Mouse (Mus musculus) ES-CJ7 (cell line): ENCODE measurements at regions not wholly inside any gene's neighbourhood (a gene's known extent, or its start where the extent isn't known, plus 50 kb on each side); places are given as distances from the start of the nearest gene placed in this dataset.
A peak's percentile ranks its signal among the peaks of the same experiment; 100 is the strongest.

Experiments used
- DNase-seq: peaks from one replicate; pipeline ENCODE4 v3.0.0; 2011; ENCODE audit warnings: low read depth, low spot score

GRCm38 (mm10) chr2:10307376-10307775, 62.9 kb upstream of the Sfmbt2 start:
- no peak for DNase-seq

GRCm38 (mm10) chr2:10309656-10310055, 60.7 kb upstream of the Sfmbt2 start:
- DNase-seq, result no peak

- DNase-seq, result peak; percentile 95
These were observed 58.6 kb upstream of the Sfmbt2 start for GRCm38 (mm10) chr2:10311719-10312118.

- DNase-seq, result no peak
These were observed 57.9 kb upstream of the Sfmbt2 start for GRCm38 (mm10) chr2:10312398-10312797.

GRCm38 (mm10) chr2:10314251-10315243, 55.8 kb upstream of the Sfmbt2 start:
- DNase-seq, result no peak

GRCm38 (mm10) chr2:10316347-10316746, 54.0 kb upstream of the Sfmbt2 start:
- DNase-seq, result no peak

- peak; percentile 41 for DNase-seq
These were observed 52.0 kb upstream of the Sfmbt2 start for GRCm38 (mm10) chr2:10318166-10318768.
